Mouse (Mus musculus) heart, embryonic 13.5 days (tissue): ENCODE data around the gene Zfp541. TPM values are rescaled to one million over a fixed set of nuclear protein-coding genes. Genes with fewer than 3 reads are reported as not detected.
A peak's percentile ranks its signal among the peaks of the same experiment; 100 is the strongest.

Experiments
- ATAC-seq: fragments of 200-750 bp; cut with Nextera tagmentation; 2 replicates; pipeline ENCODE4 v1.8.0; 2017; ENCODE audit warnings: moderate TSS enrichment; ENCODE audit not compliant: insufficient number of reproducible peaks, low FRiP score, low TSS enrichment; ENCODE audit errors: extremely low read depth
- H3K27ac ChIP-seq: fragments of 300-500 bp; sonication (generic); replicated peaks from 2 replicates; pipeline ENCODE4 v1.5.1; 2015; ENCODE audit warnings: moderate library complexity, mild to moderate bottlenecking, inconsistent platforms
- H3K27me3 ChIP-seq: fragments of 300-500 bp; sonication (generic); replicated peaks from 2 replicates; pipeline ENCODE4 v1.6.1; 2015; ENCODE audit warnings: mild to moderate bottlenecking, inconsistent platforms
- H3K36me3 ChIP-seq: fragments of 300-500 bp; sonication (generic); 2 replicates; pipeline ENCODE4 v1.6.1; 2015; ENCODE audit warnings: mild to moderate bottlenecking, inconsistent platforms
- H3K4me1 ChIP-seq: fragments of 300-500 bp; sonication (generic); 2 replicates; pipeline ENCODE4 v1.6.1; 2015; ENCODE audit warnings: inconsistent platforms
- H3K4me2 ChIP-seq: fragments of 300-500 bp; sonication (generic); 2 replicates; pipeline ENCODE4 v1.6.1; 2015; ENCODE audit warnings: inconsistent platforms, mild to moderate bottlenecking, moderate library complexity
- H3K4me3 ChIP-seq: fragments of 300-500 bp; sonication (generic); 2 replicates; pipeline ENCODE4 v1.5.1; 2015; ENCODE audit warnings: moderate library complexity, mild to moderate bottlenecking, inconsistent platforms
- H3K9ac ChIP-seq: fragments of 300-500 bp; sonication (generic); 2 replicates; pipeline ENCODE4 v1.6.1; 2015; ENCODE audit warnings: inconsistent platforms, mild to moderate bottlenecking, moderate library complexity
- H3K9me3 ChIP-seq: fragments of 300-500 bp; sonication (generic); 2 replicates; pipeline ENCODE4 v1.6.1; 2016; ENCODE audit warnings: inconsistent platforms
- WGBS: fragments of 180-500 bp; shearing (Covaris S2); methylation state at CpG from one replicate; pipeline ENCODE4 v1.1.7; 2015; ENCODE audit warnings: mixed read lengths; 5-methylcytosine and 5-hydroxymethylcytosine counted together
- polyA plus RNA-seq: library from polyadenylated mRNA; unstranded; fragments of >200 nt; fragmentation: Nextera tagmentation; extraction: Ambion mirVana; gene quantifications from 2 replicates; pipeline ENCODE4 v1.2.1, GENCODE M21; 2015

The Zfp541 gene
- polyA plus RNA-seq, 1 experiment from 2014 or later, result 0.05 TPM

DNA sequence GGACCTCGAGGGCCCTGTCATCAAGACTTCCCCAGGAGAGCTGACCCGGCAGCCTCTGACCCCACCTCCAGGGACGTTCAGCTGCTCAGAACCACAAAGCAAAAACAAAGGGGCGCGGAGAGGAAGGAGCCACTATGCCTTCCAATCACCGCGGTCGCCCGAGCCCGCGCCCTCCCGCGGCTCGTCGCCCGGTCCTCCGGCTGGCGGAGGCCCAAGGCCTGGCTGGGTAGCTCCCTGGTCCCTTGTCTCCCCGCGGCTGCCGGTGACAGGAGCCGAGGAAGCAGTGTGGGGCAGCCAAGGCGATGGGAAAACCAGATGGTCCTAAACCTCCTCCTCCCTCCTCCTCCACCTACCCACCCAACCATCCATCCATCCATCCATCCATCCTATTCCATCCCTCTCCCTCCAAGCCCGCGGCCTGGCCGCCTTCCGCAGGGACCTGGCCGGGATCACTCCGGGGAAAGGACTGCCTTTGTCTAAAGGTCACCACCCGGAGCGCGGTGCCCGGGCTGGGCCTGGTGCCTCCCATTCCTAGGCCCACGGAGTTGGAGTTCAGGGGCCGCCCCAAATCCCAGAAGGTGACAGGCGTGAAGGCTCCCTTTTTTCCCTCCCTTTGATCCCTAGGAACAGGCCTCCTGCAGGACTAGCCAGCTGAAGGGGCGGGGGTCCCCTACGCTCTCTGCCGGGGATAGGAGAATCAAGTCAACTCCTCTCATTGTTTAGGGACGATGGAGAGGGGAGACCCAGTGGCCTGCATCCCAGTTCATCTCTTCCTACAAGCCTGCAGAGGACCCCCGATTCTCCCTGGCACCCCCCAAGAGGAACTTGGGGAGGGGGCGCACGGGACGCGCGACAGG lies 14.9 kb upstream of the Zfp541 start:
- no peaks in the 10 kb centered on the region for H3K36me3 ChIP-seq
- H3K9me3 ChIP-seq, result no peaks in the 10 kb centered on the region
- H3K27ac ChIP-seq, result peak overlapping the region; percentile 93
- 0% methylated on average over 46 of the region's 46 CpGs for WGBS
- ATAC-seq, result no peak
- H3K4me3 ChIP-seq, result peak overlapping the region; percentile 86
- H3K27me3 ChIP-seq, result no peaks in the 10 kb centered on the region
- H3K4me1 ChIP-seq, result peaks cover 66% of the 10 kb centered on the region
- peak overlapping the region; percentile 87 for H3K4me2 ChIP-seq
- peak overlapping the region; percentile 93 for H3K9ac ChIP-seq

DNA sequence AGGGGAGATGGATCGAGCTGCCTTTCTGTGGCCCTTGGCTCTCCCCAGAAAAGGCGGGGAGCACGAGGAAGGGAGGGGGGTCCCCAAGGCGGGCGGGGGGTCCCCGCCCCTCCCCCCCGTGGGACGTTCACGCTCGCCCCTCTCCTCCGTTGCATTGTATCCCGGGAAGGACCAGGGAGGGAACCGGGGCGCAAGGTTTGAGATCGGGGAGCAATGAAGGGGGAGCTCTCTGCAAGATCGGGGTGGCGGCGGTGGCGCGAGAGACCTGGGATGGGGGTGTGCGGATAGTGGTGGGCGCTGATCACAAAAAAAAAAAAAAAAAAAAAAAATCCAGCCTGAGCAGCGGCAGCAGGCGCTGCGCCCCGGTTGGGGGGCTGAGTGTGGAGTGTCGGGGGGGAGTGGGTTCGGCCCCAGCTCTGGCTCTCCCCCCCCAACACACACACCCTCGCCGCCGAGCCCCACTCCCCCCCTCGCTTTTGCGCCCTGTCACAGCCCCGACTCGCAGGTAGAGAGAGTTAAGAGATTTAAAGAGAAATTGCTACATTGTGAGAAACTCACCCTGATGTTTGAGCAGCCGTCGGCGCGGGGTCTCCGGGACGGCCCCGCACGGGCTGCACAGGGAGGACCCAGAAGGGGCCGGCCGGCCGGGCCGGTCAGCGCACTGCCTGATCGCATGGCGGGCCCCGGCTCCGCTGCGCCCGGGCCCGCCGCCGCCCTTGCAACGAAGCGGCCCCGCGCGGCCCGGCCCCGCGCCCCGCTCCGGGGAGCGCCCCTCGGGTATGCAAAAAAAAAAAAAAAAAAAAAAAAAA lies 14.1 kb upstream of the Zfp541 start, which contains the start of gene Bicra:
Gene Bicra, minus strand, starts transcription at position 584 of the 809 bp plus-strand sequence.
- peak within 1 kb of the TSS; percentile 93 for H3K27ac ChIP-seq
- under 1% methylated on average over 58 of the region's 69 CpGs for WGBS
- no peaks in the 10 kb centered on the region for H3K9me3 ChIP-seq
- peak; percentile 42; the same call in 1 of the 2 replicates for ATAC-seq
- peak within 1 kb of the TSS; percentile 93 for H3K9ac ChIP-seq
- peak within 1 kb of the TSS; percentile 87 for H3K4me2 ChIP-seq
- H3K27me3 ChIP-seq, result no peaks in the 10 kb centered on the region
- H3K4me1 ChIP-seq, result peaks cover 66% of the 10 kb centered on the region
- no peaks in the 10 kb centered on the region for H3K36me3 ChIP-seq
- peak within 1 kb of the TSS; percentile 86 for H3K4me3 ChIP-seq

DNA sequence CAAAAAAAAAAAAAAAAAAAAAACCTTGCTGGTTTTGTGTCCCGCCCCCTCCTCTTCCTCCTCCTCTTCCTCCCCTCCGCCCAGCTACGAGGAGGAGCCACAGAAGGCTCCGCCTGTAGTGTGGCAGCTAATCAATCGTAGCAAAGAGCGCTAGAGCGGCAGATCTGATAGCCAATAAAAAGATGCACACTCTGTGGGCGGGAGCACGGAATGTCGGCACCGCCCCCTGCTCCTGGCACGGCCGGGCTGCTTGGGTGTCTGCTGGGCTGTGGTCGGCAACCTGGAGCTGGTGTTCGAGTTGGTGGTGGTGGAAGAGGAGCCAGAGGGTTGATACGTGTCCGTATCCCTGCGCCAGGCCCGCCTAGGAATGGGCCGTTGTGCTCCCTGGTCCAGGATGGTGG lies 13.4 kb upstream of the Zfp541 start:
- Histone ChIP-seq H3K27ac (peak overlapping the region; percentile 93), H3K27me3 (no peaks in the 10 kb centered on the region), H3K36me3 (no peaks in the 10 kb centered on the region), H3K4me3 (peak overlapping the region; percentile 86), H3K4me2 (peak overlapping the region; percentile 87), H3K9ac (peak overlapping the region; percentile 93), H3K4me1 (peaks cover 61% of the 10 kb centered on the region), H3K9me3 (no peaks in the 10 kb centered on the region)
- WGBS, result under 1% methylated on average over 19 of the region's 20 CpGs
- ATAC-seq, result peak; percentile 80

DNA sequence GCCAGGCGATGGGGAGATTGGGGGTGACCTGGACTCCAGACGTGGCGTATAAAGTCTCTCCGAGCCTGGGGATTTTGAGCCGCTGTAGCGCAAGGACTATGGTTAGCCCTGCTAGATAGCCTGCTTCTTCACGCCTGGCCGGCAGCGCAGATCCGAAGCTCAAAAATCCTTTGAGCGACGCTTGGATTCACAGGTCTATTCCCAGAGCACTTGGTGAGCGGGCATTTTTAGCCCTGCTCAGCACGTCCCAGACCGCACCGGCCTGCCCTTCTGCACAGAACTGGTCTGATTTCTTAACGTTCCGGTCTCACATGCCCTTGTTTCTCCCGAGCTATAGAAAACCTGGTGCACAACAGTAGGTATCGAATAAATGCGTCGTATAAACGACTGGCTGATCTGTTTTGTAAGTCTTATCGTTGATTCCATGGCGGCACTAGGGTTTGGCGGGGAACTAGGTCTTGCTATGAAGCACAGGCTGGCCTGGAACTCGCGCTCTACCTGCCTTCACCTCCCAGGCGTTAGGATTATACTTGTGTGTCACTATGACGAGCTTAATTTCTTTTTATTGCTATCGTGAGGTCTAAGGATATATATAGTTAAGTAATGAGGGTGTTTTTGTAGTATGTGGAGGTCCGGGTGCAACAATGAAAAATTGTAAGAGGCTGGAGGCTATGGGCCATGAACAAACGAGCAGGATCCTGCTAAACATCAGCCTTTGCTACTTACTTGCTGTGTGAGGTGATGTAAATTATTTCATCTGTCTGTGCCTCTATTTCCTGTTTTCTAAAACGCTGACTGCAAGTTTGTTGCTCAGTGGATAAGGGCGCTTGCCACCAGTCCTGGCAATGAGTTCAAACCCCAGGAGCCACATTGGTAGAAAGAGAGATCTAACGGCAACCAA lies 12.7 kb upstream of the Zfp541 start:
- H3K9ac ChIP-seq, result peak overlapping the region; percentile 93
- 7% methylated on average over 36 of the region's 36 CpGs for WGBS
- no peaks in the 10 kb centered on the region for H3K27me3 ChIP-seq
- H3K36me3 ChIP-seq, result no peaks in the 10 kb centered on the region
- peaks cover 56% of the 10 kb centered on the region for H3K4me1 ChIP-seq
- peak overlapping the region; percentile 87 for H3K4me2 ChIP-seq
- H3K4me3 ChIP-seq, result peak overlapping the region; percentile 86
- H3K27ac ChIP-seq, result peak overlapping the region; percentile 93
- no peaks in the 10 kb centered on the region for H3K9me3 ChIP-seq
- no peak for ATAC-seq

DNA sequence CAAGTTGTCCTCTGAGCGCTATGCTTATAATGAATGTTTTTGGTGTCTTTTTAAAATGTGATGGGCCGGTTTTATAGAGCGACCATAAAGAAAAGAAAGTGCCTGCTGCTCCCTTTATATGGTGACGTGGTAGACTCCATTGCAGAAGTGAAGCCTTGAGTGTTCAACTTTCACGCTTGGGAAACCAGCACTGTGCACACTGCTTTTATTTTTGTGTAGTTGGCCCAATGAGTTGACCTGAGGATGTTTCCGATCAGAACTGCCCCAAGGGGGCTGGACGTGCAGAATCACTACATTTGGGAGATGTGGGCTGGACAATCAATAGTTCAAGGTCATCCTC lies 12.1 kb upstream of the Zfp541 start:
- Histone ChIP-seq H3K4me2 (peak overlapping the region; percentile 87), H3K27ac (peak overlapping the region; percentile 93), H3K4me1 (peaks cover 50% of the 10 kb centered on the region), H3K4me3 (peak overlapping the region; percentile 86), H3K27me3 (no peaks in the 10 kb centered on the region), H3K9me3 (no peaks in the 10 kb centered on the region), H3K36me3 (no peaks in the 10 kb centered on the region), H3K9ac (peak overlapping the region; percentile 93)
- ATAC-seq, result no peak
- WGBS, result 77% methylated on average over 7 of the region's 7 CpGs

DNA sequence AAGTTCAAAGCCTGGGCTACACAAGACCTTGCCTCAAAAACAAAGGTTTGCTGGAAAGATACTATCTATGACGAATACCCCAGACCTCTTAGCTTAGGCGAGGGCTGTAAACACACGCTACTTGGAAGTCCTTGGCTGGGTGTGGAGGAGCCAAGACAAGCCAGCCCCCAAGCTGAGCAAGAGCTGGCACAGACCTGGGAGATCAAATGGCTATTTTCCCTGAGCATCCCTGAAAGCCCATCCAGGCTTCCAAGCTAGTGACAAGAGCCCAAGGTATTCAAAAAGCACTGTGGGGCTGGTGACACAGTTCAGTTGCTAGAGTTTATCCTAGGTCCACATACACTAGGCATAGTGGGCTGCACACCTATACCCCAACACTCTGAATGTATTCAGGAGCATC lies 11.0 kb upstream of the Zfp541 start:
- Histone ChIP-seq H3K27ac (no peak overlapping the region), H3K4me1 (peaks cover 39% of the 10 kb centered on the region), H3K4me2 (0 out of 2 replicates have a peak overlapping the region, but pooled peaks have one; percentile 87), H3K9ac (no peak overlapping the region), H3K36me3 (no peaks in the 10 kb centered on the region), H3K9me3 (no peaks in the 10 kb centered on the region), H3K4me3 (no peak overlapping the region; the same call in 1 of the 2 replicates), H3K27me3 (no peaks in the 10 kb centered on the region)
- ATAC-seq, result no peak
- WGBS, result 75% methylated on average over 3 of the region's 3 CpGs

DNA sequence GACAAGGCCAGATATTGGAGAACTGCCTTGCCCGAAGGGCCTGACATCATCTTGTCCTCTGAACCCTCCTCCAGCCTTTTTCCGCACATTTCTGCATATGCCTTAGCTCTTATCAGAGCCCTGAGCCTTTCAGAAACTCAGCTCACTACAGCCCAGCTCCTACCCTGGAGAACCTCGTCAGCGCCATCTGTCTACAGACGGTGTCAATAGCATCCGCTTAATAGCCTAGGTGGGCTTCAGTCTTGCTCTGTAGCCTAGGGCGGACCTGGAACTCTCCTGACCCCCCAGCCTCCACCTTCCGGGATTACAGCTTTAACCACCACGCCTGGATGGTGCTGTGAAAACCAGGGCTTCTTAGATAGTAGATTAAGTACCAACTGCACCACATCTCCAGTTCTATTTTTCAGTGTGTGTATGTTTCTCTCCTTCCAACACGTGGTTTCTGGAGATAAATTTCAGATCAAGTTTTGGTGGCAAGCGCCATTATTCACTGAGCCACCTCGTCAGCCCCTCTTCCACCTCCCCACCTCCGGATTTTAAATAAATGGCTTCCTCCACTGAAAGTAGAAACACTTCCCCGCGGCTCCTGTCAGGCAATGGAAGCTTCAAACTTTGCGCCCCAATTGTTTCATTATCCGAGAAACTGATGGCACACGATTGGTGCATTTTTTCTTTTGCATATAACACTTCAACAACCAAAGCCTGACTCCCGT lies 9.6 kb upstream of the Zfp541 start:
- peak overlapping the region; percentile 89 for H3K27ac ChIP-seq
- H3K27me3 ChIP-seq, result no peaks in the 10 kb centered on the region
- WGBS, result 3% methylated on average over 19 of the region's 19 CpGs
- peak overlapping the region; percentile 85 for H3K9ac ChIP-seq
- peak overlapping the region; percentile 64 for H3K4me3 ChIP-seq
- H3K4me1 ChIP-seq, result peaks cover 32% of the 10 kb centered on the region
- no peaks in the 10 kb centered on the region for H3K9me3 ChIP-seq
- no peaks in the 10 kb centered on the region for H3K36me3 ChIP-seq
- H3K4me2 ChIP-seq, result peak overlapping the region; percentile 94
- ATAC-seq, result no peak

DNA sequence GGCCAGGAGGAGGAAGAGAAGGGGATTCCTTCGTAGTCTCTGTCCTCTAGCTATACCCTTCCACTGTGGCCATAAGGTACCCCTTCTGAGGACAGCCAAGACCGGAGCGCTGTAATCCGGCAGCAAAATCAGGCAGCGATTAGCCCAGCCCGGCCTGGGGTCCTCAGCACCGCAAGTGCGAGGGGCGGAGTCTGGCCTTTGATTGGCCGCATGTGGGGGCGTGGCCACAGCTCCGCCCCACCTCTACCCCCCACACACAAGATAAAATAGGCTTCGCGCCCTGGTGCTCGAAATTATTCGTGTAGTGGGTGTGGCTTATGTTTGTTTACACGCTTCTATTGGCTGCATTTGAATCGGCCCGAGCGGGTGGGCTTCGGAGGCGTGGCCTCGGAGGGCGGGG lies 8.9 kb upstream of the Zfp541 start:
- H3K4me2 ChIP-seq, result peak overlapping the region; percentile 94
- peak; percentile 82 for ATAC-seq
- peak overlapping the region; percentile 89 for H3K27ac ChIP-seq
- WGBS, result under 1% methylated on average over 24 of the region's 24 CpGs
- peak overlapping the region; percentile 64 for H3K4me3 ChIP-seq
- peak overlapping the region; percentile 85 for H3K9ac ChIP-seq
- peaks cover 32% of the 10 kb centered on the region for H3K4me1 ChIP-seq
- no peaks in the 10 kb centered on the region for H3K36me3 ChIP-seq
- H3K27me3 ChIP-seq, result no peaks in the 10 kb centered on the region
- no peaks in the 10 kb centered on the region for H3K9me3 ChIP-seq

DNA sequence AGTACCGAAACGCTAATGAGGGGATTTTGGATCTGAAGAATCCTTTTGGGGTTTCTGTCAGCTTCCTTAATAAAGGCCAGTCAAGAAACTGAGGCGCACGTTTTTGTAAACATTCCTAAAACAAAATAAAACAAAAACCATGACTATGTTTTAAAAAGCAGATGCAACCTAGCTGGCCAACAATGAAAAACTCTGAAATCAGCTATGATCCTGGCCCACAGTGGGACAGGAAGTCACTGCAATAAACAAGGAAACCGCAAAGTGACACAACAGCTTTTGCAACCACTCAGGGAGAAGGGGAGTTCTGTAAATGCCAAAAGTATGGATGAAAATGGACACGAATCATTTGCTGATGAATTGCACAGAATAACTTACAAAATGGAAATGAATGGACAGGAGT lies 8.5 kb upstream of the Zfp541 start:
- WGBS, result 18% methylated on average over 6 of the region's 6 CpGs

DNA sequence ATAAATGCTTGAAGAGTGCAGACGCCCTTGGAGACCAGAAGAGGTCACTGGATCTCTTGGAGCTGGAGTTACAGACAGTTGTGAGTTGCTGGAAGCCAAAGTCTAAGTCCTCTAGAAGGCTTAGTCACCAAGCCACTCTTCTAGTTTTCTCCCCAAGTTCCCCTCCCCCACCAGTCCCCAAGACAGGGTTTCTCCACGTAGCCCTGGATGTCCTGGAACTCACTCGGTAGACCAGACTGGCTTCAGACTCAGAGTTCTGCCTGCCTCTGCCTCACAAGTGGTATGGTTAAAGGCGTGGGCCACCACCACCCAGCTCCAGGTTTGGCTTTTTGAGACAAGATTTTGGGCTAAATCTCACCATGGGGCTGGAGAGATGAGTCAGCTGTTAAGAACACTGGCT lies 6.6 kb upstream of the Zfp541 start:
- ATAC-seq, result no peak
- H3K9ac ChIP-seq, result no peak overlapping the region
- H3K4me2 ChIP-seq, result no peak overlapping the region
- no peak overlapping the region for H3K4me3 ChIP-seq
- H3K9me3 ChIP-seq, result no peaks in the 10 kb centered on the region
- H3K27me3 ChIP-seq, result peaks cover 14% of the 10 kb centered on the region
- peaks cover 20% of the 10 kb centered on the region for H3K4me1 ChIP-seq
- WGBS, result 57% methylated on average over 4 of the region's 4 CpGs
- no peak overlapping the region for H3K27ac ChIP-seq
- H3K36me3 ChIP-seq, result no peaks in the 10 kb centered on the region

More for the DNA sequence above, 8.5 kb upstream of the Zfp541 start:
- Histone ChIP-seq H3K9ac (peak overlapping the region; percentile 25), H3K36me3 (no peaks in the 10 kb centered on the region), H3K27ac (peak overlapping the region; percentile 43), H3K4me2 (peak overlapping the region; percentile 94), H3K9me3 (no peaks in the 10 kb centered on the region), H3K4me3 (peak overlapping the region; percentile 64), H3K4me1 (peaks cover 32% of the 10 kb centered on the region), H3K27me3 (no peaks in the 10 kb centered on the region)
- ATAC-seq, result no peak
